Mouse (Mus musculus) midbrain, embryonic 16.5 days (tissue): ENCODE measurements around the gene Zc3h6. TPM values are rescaled to one million over a fixed set of nuclear protein-coding genes. Genes with fewer than 3 reads are reported as not detected.

Source experiments
- ATAC-seq: fragments of 200-750 bp; cut with Nextera tagmentation; 2 replicates; pipeline ENCODE4 v1.8.0; 2017; ENCODE audit warnings: moderate TSS enrichment
- H3K27ac ChIP-seq: fragments of 300-500 bp; sonication (generic); 2 replicates; pipeline ENCODE4 v1.5.1; 2014; ENCODE audit warnings: mild to moderate bottlenecking, low read length, mixed read lengths
- H3K27me3 ChIP-seq: fragments of 300-500 bp; sonication (generic); 2 replicates; pipeline ENCODE4 v1.6.1; 2014; ENCODE audit warnings: low read depth, low read length, mixed read lengths; ENCODE audit not compliant: control insufficient read depth, insufficient read depth
- H3K36me3 ChIP-seq: fragments of 300-500 bp; sonication (generic); 2 replicates; pipeline ENCODE4 v1.6.1; 2014; ENCODE audit warnings: mild to moderate bottlenecking, low read length, moderate library complexity, mixed read lengths; ENCODE audit not compliant: control insufficient read depth, insufficient read depth
- H3K4me1 ChIP-seq: fragments of 300-500 bp; sonication (generic); 2 replicates; pipeline ENCODE4 v1.6.1; 2014; ENCODE audit warnings: mild to moderate bottlenecking, low read length, mixed read lengths; ENCODE audit not compliant: control insufficient read depth, insufficient read depth
- H3K4me2 ChIP-seq: fragments of 300-500 bp; sonication (generic); 2 replicates; pipeline ENCODE4 v1.6.1; 2014; ENCODE audit warnings: mild to moderate bottlenecking, low read length, mixed read lengths
- H3K4me3 ChIP-seq: fragments of 300-500 bp; sonication (generic); 2 replicates; pipeline ENCODE4 v1.5.1; 2014; ENCODE audit warnings: low read depth, mild to moderate bottlenecking, low read length, moderate library complexity, mixed read lengths
- H3K9ac ChIP-seq: fragments of 300-500 bp; sonication (generic); 2 replicates; pipeline ENCODE4 v1.6.1; 2014; ENCODE audit warnings: low read depth, low read length, mixed read lengths
- H3K9me3 ChIP-seq: fragments of 300-500 bp; sonication (generic); replicated peaks from 2 replicates; pipeline ENCODE4 v1.6.1; 2014; ENCODE audit warnings: mild to moderate bottlenecking, low read length, mixed read lengths; ENCODE audit not compliant: control insufficient read depth, poor library complexity, severe bottlenecking
- WGBS: fragments of 180-500 bp; shearing (Covaris S2); extraction: QIAGEN DNeasy Blood & Tissue Kit; methylation state at CpG from one replicate; pipeline ENCODE4 v1.1.7; 2014; 5-methylcytosine and 5-hydroxymethylcytosine counted together
- polyA plus RNA-seq: library from polyadenylated mRNA; unstranded; fragments of >200 nt; fragmentation: Nextera tagmentation; extraction: Ambion mirVana; gene quantifications from 2 replicates; pipeline ENCODE4 v1.2.1, GENCODE M21; 2015

Gene Zc3h6
- polyA plus RNA-seq, 1 experiment from 2014 or later = 3.7 TPM

DNA sequence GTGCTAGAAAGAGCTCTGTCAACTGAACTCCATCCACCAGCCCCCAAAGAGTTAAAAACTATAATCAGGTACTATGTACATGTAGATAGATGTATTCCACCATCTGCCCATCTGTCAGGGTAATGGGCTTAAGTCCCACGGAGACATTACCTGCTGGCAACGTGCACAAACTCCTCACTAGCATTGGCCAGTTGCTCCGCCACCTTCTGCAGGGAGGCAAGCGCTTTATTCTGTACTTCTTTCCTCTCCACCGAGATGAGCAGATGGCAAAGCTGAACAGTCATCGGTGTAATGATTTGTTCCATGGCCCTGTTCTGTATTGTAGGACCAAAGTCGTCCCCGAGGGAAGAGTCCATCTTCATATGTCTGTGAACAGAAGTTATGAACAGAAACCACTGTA is 80.6 kb downstream of the Zc3h6 start, which contains the start of gene Vinac1:
TSS of gene Vinac1 (minus strand) at position 362 of the 400 bp plus-strand sequence.
- ATAC-seq = no peak
- Histone ChIP-seq H3K9ac (no peak within 1 kb of the TSS), H3K27me3 (no peaks in the 10 kb centered on the region), H3K36me3 (no peaks in the 10 kb centered on the region), H3K4me1 (no peaks in the 10 kb centered on the region), H3K4me3 (no peak within 1 kb of the TSS), H3K4me2 (no peak within 1 kb of the TSS), H3K9me3 (no peaks in the 10 kb centered on the region), H3K27ac (no peak within 1 kb of the TSS)
- WGBS = 81% methylated on average over 8 of the region's 8 CpGs

GRCm38 (mm10) chr2:129052451-129052983 is 85.3 kb downstream of the Zc3h6 start:
- H3K36me3 ChIP-seq = no peaks in the 10 kb centered on the region
- no peaks in the 10 kb centered on the region for H3K27me3 ChIP-seq
- WGBS = 84% methylated on average over 4 of the region's 4 CpGs
- no peak for ATAC-seq
- H3K27ac ChIP-seq = no peak overlapping the region
- no peaks in the 10 kb centered on the region for H3K9me3 ChIP-seq
- H3K4me2 ChIP-seq = no peak overlapping the region
- H3K9ac ChIP-seq = no peak overlapping the region
- no peak overlapping the region for H3K4me3 ChIP-seq
- H3K4me1 ChIP-seq = no peaks in the 10 kb centered on the region

- no peak overlapping the region for H3K4me3 ChIP-seq
- no peaks in the 10 kb centered on the region for H3K9me3 ChIP-seq
- H3K27me3 ChIP-seq = no peaks in the 10 kb centered on the region
- H3K4me2 ChIP-seq = no peak overlapping the region
- no peaks in the 10 kb centered on the region for H3K36me3 ChIP-seq
- no peak overlapping the region for H3K9ac ChIP-seq
- ATAC-seq = no peak
- WGBS = 95% methylated on average over 6 of the region's 6 CpGs
- H3K27ac ChIP-seq = no peak overlapping the region
- H3K4me1 ChIP-seq = no peaks in the 10 kb centered on the region
These were observed 88.5 kb downstream of the Zc3h6 start for GRCm38 (mm10) chr2:129055741-129056140.

DNA sequence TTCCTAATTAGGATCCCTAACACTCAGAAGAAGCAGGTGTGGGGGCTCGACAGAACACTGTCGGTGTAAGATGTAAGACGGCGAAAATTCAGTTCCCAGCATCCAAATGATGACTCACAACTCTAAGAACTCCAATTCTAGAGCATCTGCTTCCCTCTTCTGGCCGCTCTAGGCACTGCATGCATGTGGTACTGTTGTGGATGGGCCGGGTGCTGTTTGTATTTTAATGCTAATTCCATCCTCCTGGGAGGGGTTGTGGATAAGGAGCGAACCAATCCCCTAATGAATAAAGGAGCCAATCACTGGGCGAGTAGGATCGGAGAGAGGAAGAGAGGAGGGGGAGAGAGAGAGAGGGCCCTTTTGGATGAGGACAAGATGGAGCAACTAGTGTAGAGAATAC is 89.4 kb downstream of the Zc3h6 start:
- Histone ChIP-seq H3K9ac (no peak overlapping the region), H3K36me3 (no peaks in the 10 kb centered on the region), H3K27ac (no peak overlapping the region), H3K27me3 (no peaks in the 10 kb centered on the region), H3K4me1 (no peaks in the 10 kb centered on the region), H3K9me3 (no peaks in the 10 kb centered on the region), H3K4me2 (no peak overlapping the region), H3K4me3 (no peak overlapping the region)
- 41% methylated on average over 9 of the region's 9 CpGs for WGBS
- ATAC-seq = no peak

DNA sequence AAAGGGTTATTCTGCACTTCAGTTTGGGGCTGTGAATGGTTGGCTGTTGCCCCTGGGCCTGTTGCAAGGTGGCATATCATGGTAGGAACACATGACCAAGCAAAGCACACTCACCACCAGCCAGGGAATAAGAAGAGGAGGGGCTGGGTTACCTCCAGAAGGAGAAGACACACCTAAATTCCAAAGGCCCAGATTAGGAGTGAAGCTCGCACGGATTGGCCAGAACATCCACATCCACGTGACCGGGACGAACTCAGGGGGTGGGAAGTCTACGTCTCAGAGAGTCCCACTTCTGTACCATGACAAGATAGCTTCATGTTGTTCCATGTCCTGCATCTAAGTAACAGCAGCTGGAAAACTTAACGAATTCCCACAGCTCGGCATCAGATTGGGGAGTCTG is 90.1 kb downstream of the Zc3h6 start:
- Histone ChIP-seq H3K36me3 (no peaks in the 10 kb centered on the region), H3K27me3 (no peaks in the 10 kb centered on the region), H3K4me3 (no peak overlapping the region), H3K9me3 (no peaks in the 10 kb centered on the region), H3K27ac (no peak overlapping the region), H3K9ac (no peak overlapping the region), H3K4me2 (no peak overlapping the region), H3K4me1 (no peaks in the 10 kb centered on the region)
- ATAC-seq = no peak
- WGBS = 96% methylated on average over 8 of the region's 8 CpGs

DNA sequence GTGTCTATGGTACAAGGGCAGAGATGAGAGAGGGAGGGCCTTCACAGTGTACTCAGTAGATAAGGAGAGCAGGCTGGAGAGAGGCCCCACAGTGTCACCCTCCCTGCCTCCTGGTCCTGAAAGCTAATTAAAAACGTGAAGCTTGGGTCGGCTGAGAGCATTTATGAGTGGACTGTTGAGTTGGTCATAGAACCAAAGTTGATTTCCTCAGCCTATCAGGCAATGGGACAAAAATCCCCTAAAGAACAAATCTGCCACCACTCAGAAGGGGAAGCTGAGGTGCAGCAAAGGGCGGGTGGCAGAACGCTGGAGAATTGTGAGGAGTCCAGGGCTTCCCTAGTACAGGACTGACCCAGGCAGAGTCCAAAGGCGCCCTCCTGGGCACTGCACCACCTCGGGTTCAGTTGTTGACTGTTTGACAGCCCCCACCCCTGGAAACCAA is 90.7 kb downstream of the Zc3h6 start:
- no peaks in the 10 kb centered on the region for H3K36me3 ChIP-seq
- no peaks in the 10 kb centered on the region for H3K27me3 ChIP-seq
- H3K9me3 ChIP-seq = no peaks in the 10 kb centered on the region
- H3K27ac ChIP-seq = no peak overlapping the region
- no peak overlapping the region for H3K4me2 ChIP-seq
- H3K4me1 ChIP-seq = no peaks in the 10 kb centered on the region
- no peak overlapping the region for H3K9ac ChIP-seq
- H3K4me3 ChIP-seq = no peak overlapping the region
- ATAC-seq = no peak
- 84% methylated on average over 6 of the region's 6 CpGs for WGBS

- 80% methylated on average over 10 of the region's 10 CpGs for WGBS
These were observed 94.4 kb downstream of the Zc3h6 start for GRCm38 (mm10) chr2:129061456-129062059.

GRCm38 (mm10) chr2:129065437-129066282 is 98.5 kb downstream of the Zc3h6 start, which contains the start of gene Ttl:
Gene Ttl, plus strand, starts transcription at chr2:129065942.
- ATAC-seq = peak; percentile 96
- under 1% methylated on average over 61 of the region's 62 CpGs for WGBS
- peak within 1 kb of the TSS; percentile 68 for H3K4me2 ChIP-seq
- H3K27me3 ChIP-seq = no peaks in the 10 kb centered on the region
- peak within 1 kb of the TSS; percentile 88 for H3K27ac ChIP-seq
- peaks cover 4% of the 10 kb centered on the region; the same call in 1 of the 2 replicates for H3K36me3 ChIP-seq
- H3K4me1 ChIP-seq = peaks cover 31% of the 10 kb centered on the region
- no peaks in the 10 kb centered on the region for H3K9me3 ChIP-seq
- H3K9ac ChIP-seq = peak within 1 kb of the TSS; percentile 94
- peak within 1 kb of the TSS; percentile 89 for H3K4me3 ChIP-seq

More at GRCm38 (mm10) chr2:129061456-129062059, 94.4 kb downstream of the Zc3h6 start:
- Histone ChIP-seq H3K9me3 (no peaks in the 10 kb centered on the region), H3K4me2 (no peak overlapping the region), H3K9ac (no peak overlapping the region), H3K27ac (no peak overlapping the region), H3K4me1 (peaks cover 6% of the 10 kb centered on the region; the same call in 1 of the 2 replicates), H3K36me3 (no peaks in the 10 kb centered on the region), H3K4me3 (no peak overlapping the region), H3K27me3 (no peaks in the 10 kb centered on the region)
- no peak for ATAC-seq

DNA sequence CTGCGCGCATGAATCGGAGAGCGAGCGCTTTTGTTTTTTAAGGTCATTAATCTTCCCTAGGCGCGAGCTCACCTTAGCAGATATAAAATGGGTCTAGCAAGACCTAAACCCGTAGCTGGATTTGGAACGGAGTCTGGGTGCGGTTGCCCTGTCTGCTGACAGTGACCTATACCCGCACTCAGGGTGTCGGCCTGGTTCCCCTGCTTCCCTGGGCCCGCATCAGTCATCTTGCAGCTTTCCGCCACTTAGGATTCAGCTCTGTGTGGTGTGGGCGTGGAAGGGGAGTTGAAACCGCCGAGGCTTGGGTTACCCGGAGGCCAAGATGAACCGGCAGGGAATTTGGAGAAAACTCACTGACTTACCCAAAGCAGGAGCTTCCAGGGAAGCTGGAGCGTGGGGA is 99.1 kb downstream of the Zc3h6 start:
- H3K4me1 ChIP-seq = peaks cover 31% of the 10 kb centered on the region
- peaks cover 4% of the 10 kb centered on the region; the same call in 1 of the 2 replicates for H3K36me3 ChIP-seq
- no peaks in the 10 kb centered on the region for H3K9me3 ChIP-seq
- H3K4me3 ChIP-seq = peak overlapping the region; percentile 89
- H3K27me3 ChIP-seq = no peaks in the 10 kb centered on the region
- WGBS = under 1% methylated on average over 20 of the region's 20 CpGs
- ATAC-seq = peak; percentile 88
- H3K4me2 ChIP-seq = peak overlapping the region; percentile 68
- peak overlapping the region; percentile 88 for H3K27ac ChIP-seq
- H3K9ac ChIP-seq = peak overlapping the region; percentile 94
